Mouse (Mus musculus): ENCODE data around the gene Zfp811. TPM values are rescaled to one million over a fixed set of nuclear protein-coding genes. Genes with fewer than 3 reads are reported as not detected.

Zfp811 gene
- total and polyA plus RNA-seq, 3 experiments = 1.7 to 6.6 (median 3.4) TPM

DNA sequence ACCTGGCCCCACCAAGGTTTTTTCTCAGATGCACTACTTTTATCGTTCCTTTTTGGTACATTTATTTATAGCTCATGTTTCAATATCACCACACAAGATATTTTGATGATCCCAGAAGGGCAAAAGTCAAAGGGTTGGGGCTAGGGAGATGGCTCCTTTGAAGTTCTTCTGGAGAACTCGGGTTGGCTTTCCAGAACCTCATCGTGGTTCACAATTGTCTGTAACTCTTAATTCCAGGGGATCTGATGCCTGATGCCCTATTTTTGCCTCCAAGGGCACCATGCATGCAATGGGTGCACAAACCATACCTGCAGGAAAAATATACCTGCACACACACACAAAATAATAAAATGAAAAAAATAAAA, 20.7 kb upstream of the Zfp811 start:
- Histone ChIP-seq H3K9me3 (replicated peaks; ENCODE audit: low read length) (no peaks in the 10 kb centered on the region), H3K36me3 (replicated peaks in 1 of 2; ENCODE audit: control insufficient read depth in 1 of 2, insufficient read depth in 1 of 2, low read length in 1 of 2) (peaks cover 0 to 8% of the 10 kb centered on the region in 2 experiments), H3K79me2 (replicated peaks; ENCODE audit: control insufficient read depth, extremely low read depth, insufficient read depth, poor library complexity, severe bottlenecking) (peaks cover 17% of the 10 kb centered on the region), H3K27ac (ENCODE audit: insufficient read depth, low read depth) (no peak overlapping the region), H3K4me1 (ENCODE audit: control insufficient read depth in 1 of 2, insufficient read depth in 2 of 2) (peaks cover 2 to 15% of the 10 kb centered on the region in 2 experiments; a peak in 2 of 4 replicates), H3K4me3 (replicated peaks in 1 of 3; ENCODE audit: low read depth in 2 of 3, low read length in 2 of 3, poor library complexity in 1 of 3) (peak overlapping the region; percentile 90 to 93 (median 91)), H3K27me3 (replicated peaks) (no peaks in the 10 kb centered on the region), H3K9ac (ENCODE audit: insufficient read depth, low read depth) (peak overlapping the region; percentile 65; the same call in 1 of the 2 replicates), H3K4me2 (ENCODE audit: insufficient read depth, low read depth, poor library complexity, severe bottlenecking) (peak overlapping the region; percentile 79)
- in situ Hi-C loops (cut with MboI; ENCODE audit: low pct_ligation_motif_present, low pct_unique_long_range_greater_than_20kb, low sequenced_read_pairs) = no loop called here
- TF ChIP-seq CTCF (conservative IDR thresholded peaks at IDR 0.05 in 1 of 2, IDR thresholded peaks at IDR 0.05 in 1 of 2; ENCODE audit: low read depth in 2 of 2, low read length in 2 of 2) (no peak), POLR2AphosphoS2 (IDR thresholded peaks at IDR 0.05; ENCODE audit: low read depth, low read length) (no peak), MYC (IDR thresholded peaks at IDR 0.05; ENCODE audit: low read depth, low read length) (no peak), MAFK (IDR thresholded peaks at IDR 0.05; ENCODE audit: insufficient replicate concordance, low read length) (no peak), RCOR1 (conservative IDR thresholded peaks at IDR 0.05; ENCODE audit: low read depth, low read length) (no peak), ZNF384 (IDR thresholded peaks at IDR 0.05; ENCODE audit: low read depth, low read length) (no peak), MEF2A (IDR thresholded peaks at IDR 0.05; ENCODE audit: borderline replicate concordance, low read depth, low read length) (no peak), E2F4 (IDR thresholded peaks at IDR 0.05; ENCODE audit: insufficient replicate concordance, low read depth, low read length) (no peak), IRF4 (IDR thresholded peaks at IDR 0.05; ENCODE audit: low read depth, low read length) (no peak), BHLHE40 (IDR thresholded peaks at IDR 0.05; ENCODE audit: low read depth, low read length) (no peak), MAZ (IDR thresholded peaks at IDR 0.05; ENCODE audit: low read depth, low read length) (no peak), TCF12 (IDR thresholded peaks at IDR 0.05; ENCODE audit: low read depth, low read length) (no peak), ZC3H11A (IDR thresholded peaks at IDR 0.05; ENCODE audit: low read depth, low read length) (no peak), USF2 (conservative IDR thresholded peaks at IDR 0.05; ENCODE audit: low read depth, low read length) (no peak), ELF1 (IDR thresholded peaks at IDR 0.05; ENCODE audit: low read depth, low read length) (no peak), NELFE (IDR thresholded peaks at IDR 0.05; ENCODE audit: low read depth, low read length) (no peak), CHD2 (IDR thresholded peaks at IDR 0.05; ENCODE audit: low read length) (no peak), HCFC1 (IDR thresholded peaks at IDR 0.05; ENCODE audit: low read depth, low read length) (no peak), SMC3 (IDR thresholded peaks at IDR 0.05; ENCODE audit: low read depth, low read length) (no peak), JUN (IDR thresholded peaks at IDR 0.05; ENCODE audit: insufficient read depth, low read depth, low read length) (no peak)
- dilution Hi-C loops (cut with MboI; ENCODE audit: extremely low pct_ligation_motif_present, extremely low pct_unique_long_range_greater_than_20kb, low sequenced_read_pairs) = no loop called here
- DNase-seq (ENCODE audit: extremely low read depth) = no peak

All from CH12.LX (cell line).